8 mouse cellular contexts compared by ENCODE assay signal in genomic region chr2:103565171-103565591, GRCm38 (mm10). TPM values are rescaled to one million over a fixed set of nuclear protein-coding genes. Genes with fewer than 3 reads are reported as not detected.
DNase-seq lines count a peak whose midpoint lies in the region; ATAC-seq and TF ChIP-seq lines count a peak whose summit lies in the region.

No protein-coding gene starts in this region.

- peak overlapping the region; percentile 66 for H3K9ac ChIP-seq in heart, embryonic 16.5 days (ENCODE audit: low read length)
- peak overlapping the region; percentile 27; the same call in 1 of the 2 replicates for H3K9ac ChIP-seq in lung, embryonic 14.5 days

- H3K36me3 ChIP-seq in heart, embryonic 16.5 days (ENCODE audit: control insufficient read depth, insufficient read depth): no peaks in the 10 kb centered on the region
- H3K36me3 ChIP-seq in lung, embryonic 14.5 days (ENCODE audit: insufficient read depth): no peaks in the 10 kb centered on the region

- TF ChIP-seq POLR2A in cortical plate, adult 2 months (IDR thresholded peaks at IDR 0.05; ENCODE audit: extremely low read depth, insufficient read depth, low read length): no peak

- under 1% methylated on average over 22 of the region's 22 CpGs for WGBS in heart, embryonic 16.5 days
- WGBS in lung, embryonic 14.5 days: 3% methylated on average over 22 of the region's 22 CpGs

- peak overlapping the region; percentile 90 for H3K4me2 ChIP-seq in heart, embryonic 16.5 days (ENCODE audit: low read depth, low read length)
- H3K4me2 ChIP-seq in lung, embryonic 14.5 days: peak overlapping the region; percentile 97

- H3K27ac ChIP-seq in cortical plate, adult 2 months (ENCODE audit: insufficient read depth, low read length): no peak overlapping the region
- H3K27ac ChIP-seq in heart, embryonic 16.5 days (ENCODE audit: low read length): peak overlapping the region; percentile 17
- H3K27ac ChIP-seq in lung, embryonic 14.5 days (ENCODE audit: low read depth): no peak overlapping the region

- peak overlapping the region; percentile 36; the same call in 1 of the 2 replicates for H3K4me3 ChIP-seq in cortical plate, adult 2 months (ENCODE audit: insufficient read depth, low read length)
- H3K4me3 ChIP-seq in heart, embryonic 16.5 days (ENCODE audit: low read length): peak overlapping the region; percentile 67
- peak overlapping the region; percentile 50 for H3K4me3 ChIP-seq in lung, embryonic 14.5 days (ENCODE audit: low read depth, low read length)

- ATAC-seq in heart, embryonic 16.5 days (replicated peaks; ENCODE audit: extremely low read depth, insufficient read depth, low FRiP score): no peak
- peak; percentile 4; the same call in 1 of the 2 replicates for ATAC-seq in lung, embryonic 14.5 days (ENCODE audit: insufficient read depth)
- peak; percentile 46 for ATAC-seq in neutrophil, adult 5-6 weeks (ENCODE audit: extremely low read depth, insufficient number of reproducible peaks, low FRiP score, poor library complexity, severe bottlenecking)

- H3K9me3 ChIP-seq in heart, embryonic 16.5 days (replicated peaks; ENCODE audit: control insufficient read depth, low read length): no peaks in the 10 kb centered on the region
- no peaks in the 10 kb centered on the region for H3K9me3 ChIP-seq in lung, embryonic 14.5 days (ENCODE audit: low read depth, low read length)

- DNase-seq in layer of hippocampus, adult 11-12 months (ENCODE audit: low spot score): peak; percentile 54
- no peak for DNase-seq in layer of hippocampus, adult 9-10 months (ENCODE audit: low spot score)
- DNase-seq in kidney, postnatal 36 days: peak; percentile 24 to 48
- DNase-seq in lung, embryonic 14.5 days: peak; percentile 58
- peak; percentile 65 to 76 for DNase-seq in thymus, postnatal 36 days

- no peak for TF ChIP-seq CTCF in cortical plate, adult 2 months (IDR thresholded peaks at IDR 0.05; ENCODE audit: extremely low read depth, insufficient read depth, low read length)
- TF ChIP-seq CTCF in lung, embryonic 14.5 days (IDR thresholded peaks at IDR 0.05; ENCODE audit: low read depth): no peak

- H3K27me3 ChIP-seq in heart, embryonic 16.5 days (ENCODE audit: control insufficient read depth, insufficient read depth, low read length): peaks cover 3% of the 10 kb centered on the region; the same call in 1 of the 2 replicates
- H3K27me3 ChIP-seq in lung, embryonic 14.5 days (ENCODE audit: insufficient read depth, low read length): no peaks in the 10 kb centered on the region

- no peaks in the 10 kb centered on the region; the same call in 1 of the 2 replicates for H3K4me1 ChIP-seq in cortical plate, adult 2 months (ENCODE audit: control insufficient read depth, insufficient read depth, low read length)
- H3K4me1 ChIP-seq in heart, embryonic 16.5 days (ENCODE audit: control insufficient read depth, insufficient read depth, low read length): peaks cover 26% of the 10 kb centered on the region
- H3K4me1 ChIP-seq in lung, embryonic 14.5 days (ENCODE audit: insufficient read depth): peaks cover 18% of the 10 kb centered on the region

RNA-seq across cellular contexts. Expression of gene Abtb2, which starts 0.9 kb away (rescaled TPM):
- polyA plus RNA-seq in cortical plate, adult 2 months (2012; rRNA removed): 10.8 and 11.9 TPM in 2 replicates
- polyA plus RNA-seq in heart, embryonic 16.5 days (2015; fragmentation: Nextera tagmentation; extraction: Ambion mirVana): 19.9 and 23.2 TPM in 2 replicates
- polyA plus RNA-seq in lung, embryonic 14.5 days (2014; fragmentation: Nextera tagmentation; extraction: Ambion mirVana): 6.5 and 8.0 TPM in 2 replicates
- total RNA-seq in neutrophil, adult 5-6 weeks (2017): 27.9 and 31.3 TPM in 2 replicates
